Mouse (Mus musculus) neural tube, embryonic 11.5 days (tissue): ENCODE measurements at regions not wholly inside any gene's neighbourhood (a gene's known extent, or its start where the extent isn't known, plus 50 kb on each side); places are given as distances from the start of the nearest gene placed in this dataset.

Source experiments
- ATAC-seq: fragments of 200-750 bp; cut with Nextera tagmentation; 2 replicates; pipeline ENCODE4 v1.8.0; 2017; ENCODE audit warnings: moderate number of reproducible peaks, mild to moderate bottlenecking, moderate TSS enrichment, moderate library complexity; ENCODE audit not compliant: insufficient read depth, low FRiP score, low TSS enrichment
- DNase-seq: peaks from one replicate; pipeline ENCODE4 v3.0.0-alpha.2; 2015; ENCODE audit warnings: low spot score
- H3K27ac ChIP-seq: fragments of 300-500 bp; sonication (generic); 2 replicates; pipeline ENCODE4 v1.5.1; 2014; ENCODE audit warnings: low read depth, mild to moderate bottlenecking, low read length
- H3K27me3 ChIP-seq: fragments of 300-500 bp; sonication (generic); 2 replicates; pipeline ENCODE4 v1.6.1; 2014; ENCODE audit warnings: mild to moderate bottlenecking, low read length, mixed read lengths; ENCODE audit not compliant: control insufficient read depth, insufficient read depth
- H3K36me3 ChIP-seq: fragments of 300-500 bp; sonication (generic); 2 replicates; pipeline ENCODE4 v1.6.1; 2014; ENCODE audit warnings: mild to moderate bottlenecking, low read length, moderate library complexity, mixed read lengths; ENCODE audit not compliant: control insufficient read depth, insufficient read depth
- H3K4me1 ChIP-seq: fragments of 300-500 bp; sonication (generic); 2 replicates; pipeline ENCODE4 v1.6.1; 2014; ENCODE audit warnings: low read length, mixed read lengths; ENCODE audit not compliant: control insufficient read depth, insufficient read depth
- H3K4me2 ChIP-seq: fragments of 300-500 bp; sonication (generic); 2 replicates; pipeline ENCODE4 v1.6.1; 2014; ENCODE audit warnings: low read depth, mild to moderate bottlenecking, moderate library complexity
- H3K4me3 ChIP-seq: fragments of 300-500 bp; sonication (generic); 2 replicates; pipeline ENCODE4 v1.5.1; 2014; ENCODE audit warnings: low read depth, low read length
- H3K9ac ChIP-seq: fragments of 300-500 bp; sonication (generic); 2 replicates; pipeline ENCODE4 v1.6.1; 2014; ENCODE audit warnings: mild to moderate bottlenecking, low read length
- H3K9me3 ChIP-seq: fragments of 300-500 bp; sonication (generic); 2 replicates; pipeline ENCODE4 v1.6.1; 2016; ENCODE audit warnings: low read length; ENCODE audit not compliant: control insufficient read depth
- WGBS: fragments of 180-500 bp; shearing (Covaris S2); extraction: QIAGEN DNeasy Blood & Tissue Kit; methylation state at CpG from one replicate; pipeline ENCODE4 v1.1.7; 2014; 5-methylcytosine and 5-hydroxymethylcytosine counted together

GRCm38 (mm10) chr14:36651053-36651735, 317.4 kb downstream of the Ccser2 start:
- no peaks in the 10 kb centered on the region for H3K27me3 ChIP-seq
- H3K4me1 ChIP-seq: no peaks in the 10 kb centered on the region; the same call in 1 of the 2 replicates
- ATAC-seq (no peak), DNase-seq (no peak)
- H3K9me3 ChIP-seq: no peaks in the 10 kb centered on the region
- no peak overlapping the region for H3K27ac ChIP-seq
- H3K4me3 ChIP-seq: no peak overlapping the region
- no peak overlapping the region for H3K9ac ChIP-seq
- H3K4me2 ChIP-seq: no peak overlapping the region
- WGBS: 67% methylated on average over 6 of the region's 6 CpGs
- no peaks in the 10 kb centered on the region for H3K36me3 ChIP-seq

GRCm38 (mm10) chr14:36646649-36647048, 321.9 kb downstream of the Ccser2 start:
- DNase-seq (no peak), ATAC-seq (no peak)
- no peaks in the 10 kb centered on the region for H3K36me3 ChIP-seq
- H3K27ac ChIP-seq: no peak overlapping the region
- no peak overlapping the region for H3K9ac ChIP-seq
- H3K4me2 ChIP-seq: no peak overlapping the region
- 78% methylated on average over 3 of the region's 3 CpGs for WGBS
- H3K4me3 ChIP-seq: no peak overlapping the region
- no peaks in the 10 kb centered on the region for H3K4me1 ChIP-seq
- no peaks in the 10 kb centered on the region for H3K27me3 ChIP-seq
- H3K9me3 ChIP-seq: no peaks in the 10 kb centered on the region

GRCm38 (mm10) chr14:36646237-36646636, 322.3 kb downstream of the Ccser2 start:
- H3K27me3 ChIP-seq: no peaks in the 10 kb centered on the region
- no peaks in the 10 kb centered on the region for H3K36me3 ChIP-seq
- H3K9me3 ChIP-seq: no peaks in the 10 kb centered on the region
- H3K9ac ChIP-seq: no peak overlapping the region
- H3K4me3 ChIP-seq: no peak overlapping the region
- no peak overlapping the region for H3K4me2 ChIP-seq
- no peak for ATAC-seq
- no peak for DNase-seq
- H3K4me1 ChIP-seq: no peaks in the 10 kb centered on the region
- H3K27ac ChIP-seq: no peak overlapping the region

- no peaks in the 10 kb centered on the region for H3K27me3 ChIP-seq
- ATAC-seq (no peak), DNase-seq (no peak)
- no peak overlapping the region for H3K27ac ChIP-seq
- no peak overlapping the region for H3K4me3 ChIP-seq
- H3K9ac ChIP-seq: no peak overlapping the region
- H3K36me3 ChIP-seq: no peaks in the 10 kb centered on the region
- H3K9me3 ChIP-seq: no peaks in the 10 kb centered on the region
- no peaks in the 10 kb centered on the region for H3K4me1 ChIP-seq
- no peak overlapping the region for H3K4me2 ChIP-seq
These were observed 343.8 kb downstream of the Ccser2 start for GRCm38 (mm10) chr14:36624822-36625221.

- 86% methylated on average over 1 of the region's 1 CpGs for WGBS
- H3K27me3 ChIP-seq: no peaks in the 10 kb centered on the region
- no peak overlapping the region for H3K4me3 ChIP-seq
- H3K27ac ChIP-seq: no peak overlapping the region
- DNase-seq: no peak
- H3K4me1 ChIP-seq: no peaks in the 10 kb centered on the region
- ATAC-seq: no peak
- H3K4me2 ChIP-seq: no peak overlapping the region
- H3K9ac ChIP-seq: no peak overlapping the region
- no peaks in the 10 kb centered on the region for H3K36me3 ChIP-seq
- no peaks in the 10 kb centered on the region for H3K9me3 ChIP-seq
These were observed 344.4 kb downstream of the Ccser2 start for GRCm38 (mm10) chr14:36624134-36624533.

GRCm38 (mm10) chr14:36623036-36623435, 345.5 kb downstream of the Ccser2 start:
- no peak overlapping the region for H3K9ac ChIP-seq
- no peak for DNase-seq
- ATAC-seq: no peak
- no peaks in the 10 kb centered on the region for H3K27me3 ChIP-seq
- H3K9me3 ChIP-seq: no peaks in the 10 kb centered on the region
- WGBS: 95% methylated on average over 1 of the region's 1 CpGs
- H3K4me3 ChIP-seq: no peak overlapping the region
- no peak overlapping the region for H3K4me2 ChIP-seq
- H3K36me3 ChIP-seq: no peaks in the 10 kb centered on the region
- H3K27ac ChIP-seq: no peak overlapping the region
- H3K4me1 ChIP-seq: no peaks in the 10 kb centered on the region

- ATAC-seq: no peak
- WGBS: 97% methylated on average over 1 of the region's 1 CpGs
- Histone ChIP-seq H3K4me3 (no peak overlapping the region), H3K4me2 (no peak overlapping the region), H3K27me3 (no peaks in the 10 kb centered on the region), H3K9me3 (no peaks in the 10 kb centered on the region), H3K27ac (no peak overlapping the region), H3K4me1 (no peaks in the 10 kb centered on the region), H3K9ac (no peak overlapping the region), H3K36me3 (no peaks in the 10 kb centered on the region)
- no peak for DNase-seq
These were observed 350.0 kb downstream of the Ccser2 start for GRCm38 (mm10) chr14:36618459-36619085.

- WGBS: 84% methylated on average over 5 of the region's 5 CpGs
- Histone ChIP-seq H3K36me3 (no peaks in the 10 kb centered on the region), H3K4me3 (no peak overlapping the region), H3K27ac (no peak overlapping the region), H3K4me1 (no peaks in the 10 kb centered on the region), H3K9ac (no peak overlapping the region), H3K27me3 (no peaks in the 10 kb centered on the region), H3K9me3 (no peaks in the 10 kb centered on the region), H3K4me2 (no peak overlapping the region)
- no peak for DNase-seq
- no peak for ATAC-seq
These were observed 350.6 kb downstream of the Ccser2 start for GRCm38 (mm10) chr14:36617987-36618386.

- Histone ChIP-seq H3K4me2 (no peak overlapping the region), H3K9me3 (no peaks in the 10 kb centered on the region), H3K27ac (no peak overlapping the region), H3K4me1 (no peaks in the 10 kb centered on the region), H3K9ac (no peak overlapping the region), H3K4me3 (no peak overlapping the region), H3K36me3 (no peaks in the 10 kb centered on the region), H3K27me3 (no peaks in the 10 kb centered on the region)
- ATAC-seq: no peak
- 84% methylated on average over 3 of the region's 3 CpGs for WGBS
- DNase-seq: no peak
These were observed 353.7 kb downstream of the Ccser2 start for GRCm38 (mm10) chr14:36614926-36615325.
